Mouse (Mus musculus): ENCODE results near the gene Tex16.

The Tex16 gene

GRCm38 (mm10) chrX:112010707-112011106 lies at the start of gene Tex16:
Gene Tex16, plus strand, starts transcription at chrX:112011007.
- no peak for DNase-seq (ENCODE audit: low spot score)

- DNase-seq (ENCODE audit: low spot score): no peak
These were observed 11.1 kb upstream of the Tex16 start for GRCm38 (mm10) chrX:111999661-112000060.

Measured in urinary bladder, postnatal 14 days (tissue).